Mouse (Mus musculus) yolk sac, embryonic 10.5 days (tissue): ENCODE measurements at regions not wholly inside any gene's neighbourhood (a gene's known extent, or its start where the extent isn't known, plus 50 kb on each side); places are given as distances from the start of the nearest gene placed in this dataset.

Source experiments
- DNase-seq: peaks from one replicate; pipeline ENCODE4 v3.0.0-alpha.2; 2017; ENCODE audit warnings: low spot score

GRCm38 (mm10) chr4:34105251-34105650, 55.3 kb upstream of the Spaca1 start:
- DNase-seq: no peak

GRCm38 (mm10) chr4:34114323-34114722, 64.3 kb upstream of the Spaca1 start:
- DNase-seq: no peak

- DNase-seq: no peak
Observed at GRCm38 (mm10) chr4:34117086-34117485, 67.1 kb upstream of the Spaca1 start.

GRCm38 (mm10) chr4:34122959-34123520, 73.0 kb upstream of the Spaca1 start:
- no peak for DNase-seq

GRCm38 (mm10) chr4:34128224-34128623, 78.2 kb upstream of the Spaca1 start:
- DNase-seq: no peak

- no peak for DNase-seq
Observed at GRCm38 (mm10) chr4:34146133-34146867, 96.3 kb upstream of the Spaca1 start.

DNA sequence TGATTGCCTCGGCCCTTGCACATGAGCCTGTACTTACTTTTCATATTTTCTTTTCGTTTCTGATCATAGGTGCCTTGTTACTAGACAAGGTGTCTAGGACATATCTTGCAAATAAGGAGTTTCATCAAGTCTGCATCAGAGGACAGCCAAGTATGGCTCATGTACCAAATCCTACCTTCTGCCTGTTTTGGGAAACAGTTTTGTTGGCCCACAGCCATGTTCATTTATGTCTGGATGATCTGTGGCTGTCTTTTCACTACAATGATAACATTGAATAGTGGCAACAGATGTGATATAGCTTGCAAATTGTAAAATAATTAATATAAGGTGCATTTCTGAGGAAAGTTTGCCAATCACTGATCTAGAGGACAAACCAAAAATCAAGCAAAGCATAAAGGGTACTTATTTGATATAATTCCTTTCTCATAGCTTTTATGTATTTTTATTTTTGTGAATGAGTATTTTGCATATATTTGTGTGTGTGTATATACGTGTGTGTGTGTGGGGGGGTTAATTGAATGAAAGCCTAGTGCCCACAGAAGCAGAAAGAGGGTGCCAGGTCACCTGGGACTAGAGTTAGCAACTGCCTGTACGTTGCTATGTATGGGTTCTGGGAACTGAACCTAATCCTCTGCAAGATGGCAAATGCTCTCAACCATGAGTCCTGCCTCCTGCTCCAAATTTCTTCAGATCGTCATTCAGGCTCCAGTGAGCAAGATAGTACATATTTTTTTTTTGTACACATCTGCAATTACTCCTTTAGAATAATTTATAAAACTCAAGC, 99.2 kb upstream of the Spaca1 start:
- no peak for DNase-seq

GRCm38 (mm10) chr4:34151605-34152347, 101.8 kb upstream of the Spaca1 start:
- no peak for DNase-seq

DNA sequence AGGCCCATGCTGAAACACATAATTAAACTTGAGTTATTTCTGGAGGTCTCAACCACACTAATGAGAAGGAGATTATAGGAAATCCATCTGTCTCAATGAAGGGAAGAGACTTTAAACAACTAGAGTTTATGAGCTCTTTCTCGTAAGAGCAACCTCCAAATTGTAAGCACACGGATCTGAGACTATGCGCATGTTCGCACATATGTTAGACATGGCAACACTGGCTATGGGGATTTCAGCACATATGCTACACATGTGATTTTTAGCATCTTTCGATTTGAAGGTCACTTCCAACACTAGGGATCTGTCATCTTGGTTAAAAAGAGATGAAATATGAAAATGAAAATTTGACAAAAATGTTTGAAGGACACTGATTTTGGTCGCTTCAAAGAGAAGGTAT, 105.5 kb upstream of the Spaca1 start:
- DNase-seq: no peak

DNA sequence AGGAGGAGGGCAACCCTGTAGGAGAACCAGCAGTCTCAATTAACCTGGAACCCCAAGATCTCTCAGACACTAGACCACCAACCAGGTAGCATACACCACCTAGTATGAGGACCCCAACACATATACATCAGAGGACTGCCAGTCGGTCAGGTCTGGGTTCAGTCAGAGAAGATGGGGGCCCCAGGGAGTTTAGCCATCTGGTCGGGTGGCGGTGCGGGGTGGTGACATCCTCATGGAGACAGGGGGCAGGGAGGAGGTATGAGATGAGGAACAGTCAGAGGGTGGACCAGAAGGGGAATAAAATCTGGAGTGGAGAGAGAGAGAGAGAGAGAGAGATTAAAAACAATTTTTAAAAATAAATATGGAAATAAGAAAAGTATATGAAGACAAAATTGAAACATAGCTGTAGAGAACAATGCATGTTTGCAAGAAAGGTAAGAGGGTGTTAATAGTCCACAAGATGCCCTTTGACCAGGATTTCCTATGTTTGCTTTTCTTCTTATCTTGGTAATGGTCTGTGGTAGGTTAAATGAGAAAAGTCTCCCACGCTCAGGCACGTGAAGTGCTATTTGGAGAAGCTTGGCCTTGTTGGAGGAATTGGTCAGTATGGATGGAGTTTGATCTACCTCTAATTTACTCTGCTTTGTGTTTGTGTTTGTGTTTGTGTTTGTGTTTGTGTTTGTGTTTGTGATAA, 108.0 kb upstream of the Spaca1 start:
- no peak for DNase-seq

GRCm38 (mm10) chr4:34171265-34171862, 121.4 kb upstream of the Spaca1 start:
- no peak for DNase-seq

GRCm38 (mm10) chr4:34172000-34172399, 122.0 kb upstream of the Spaca1 start:
- no peak for DNase-seq

DNA sequence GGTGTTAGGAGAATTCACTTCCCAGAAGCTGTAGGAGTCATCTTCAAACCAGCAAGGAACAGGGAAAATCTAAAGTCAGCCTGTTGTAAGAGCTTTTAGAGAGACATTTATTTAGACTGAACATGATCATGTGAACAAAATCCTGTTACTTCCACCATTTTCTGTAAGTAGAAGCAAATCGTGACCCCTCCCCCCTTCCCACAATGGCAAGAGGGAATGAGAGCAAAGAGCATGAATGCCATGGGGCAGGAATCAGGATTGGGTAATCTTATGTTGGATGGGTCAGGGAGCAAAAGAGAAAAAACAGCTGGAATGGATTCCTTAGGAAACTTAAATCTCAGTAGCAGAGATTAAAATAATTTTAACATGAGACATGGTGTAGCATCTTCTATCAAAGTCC, 127.4 kb upstream of the Spaca1 start:
- DNase-seq: no peak

DNA sequence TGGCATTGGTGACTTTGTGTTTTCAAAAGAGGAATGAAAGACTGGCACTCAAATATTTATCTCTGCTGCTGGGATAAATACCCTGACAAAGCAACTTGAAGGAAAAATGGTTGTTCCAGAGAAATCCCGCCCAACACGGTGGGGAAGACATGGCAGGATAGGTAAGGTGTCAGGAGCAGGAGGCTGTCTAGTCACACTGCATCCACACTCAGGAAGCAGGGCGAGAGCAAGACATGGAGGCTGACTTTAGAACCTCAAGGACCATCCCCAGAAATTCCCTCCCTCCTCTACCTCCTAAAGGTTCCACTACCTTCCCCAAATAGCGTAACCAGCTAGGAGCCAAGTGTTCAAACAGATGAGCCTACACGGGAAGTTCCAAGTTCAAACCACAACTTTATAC, 136.5 kb upstream of the Spaca1 start:
- no peak for DNase-seq

GRCm38 (mm10) chr4:34203193-34203848, 153.3 kb upstream of the Spaca1 start:
- no peak for DNase-seq

- no peak for DNase-seq
Observed at GRCm38 (mm10) chr4:34209179-34209896, 159.3 kb upstream of the Spaca1 start.

DNA sequence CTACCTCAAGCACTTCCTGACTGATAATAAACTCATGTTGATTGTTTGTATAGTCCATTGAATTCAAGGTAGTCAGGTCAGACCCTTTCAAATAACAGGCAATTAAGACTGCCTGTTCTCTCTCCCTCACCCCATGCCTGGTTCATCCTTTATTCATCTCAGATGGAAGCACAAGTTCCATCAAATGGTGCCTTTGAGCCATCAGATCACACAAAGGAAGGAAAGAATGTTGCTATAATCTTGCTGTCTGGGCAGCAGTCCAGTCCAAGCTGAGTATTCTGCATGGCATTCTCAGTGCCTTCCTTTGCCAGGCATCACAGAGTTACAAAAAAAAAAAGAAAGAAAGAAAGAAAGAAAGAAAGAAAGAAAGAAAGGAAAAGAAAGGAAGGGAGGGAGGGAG, 163.7 kb upstream of the Spaca1 start:
- DNase-seq: no peak

DNA sequence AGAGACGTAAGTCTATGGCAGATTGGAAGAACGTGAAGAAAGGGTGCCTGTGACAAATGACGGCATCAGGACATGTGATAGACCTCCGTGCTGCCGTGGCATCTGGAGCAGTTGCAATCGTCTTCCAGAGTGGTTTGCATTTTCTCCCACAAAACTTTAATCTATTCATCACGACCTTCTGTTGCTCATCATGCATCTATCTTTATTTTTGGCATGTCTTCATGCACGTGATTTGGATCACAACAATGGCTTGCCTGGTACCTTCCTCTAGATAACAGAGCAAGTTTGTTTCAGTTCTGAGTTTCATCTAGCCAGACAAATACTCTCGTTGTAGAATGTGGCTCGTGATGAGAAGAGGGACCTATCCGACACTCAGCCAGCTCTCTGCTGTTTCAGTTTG, 164.4 kb upstream of the Spaca1 start:
- DNase-seq: no peak

- no peak for DNase-seq
Observed at GRCm38 (mm10) chr4:34221915-34222314, 171.9 kb upstream of the Spaca1 start.
